Mouse (Mus musculus) liver, embryonic 14.5 days (tissue): ENCODE data around the gene Dpf3. TPM values are rescaled to one million over a fixed set of nuclear protein-coding genes. Genes with fewer than 3 reads are reported as not detected.

ENCODE experiments used
- ATAC-seq: fragments of 200-750 bp; cut with Nextera tagmentation; 2 replicates; pipeline ENCODE4 v1.8.0; 2017; ENCODE audit warnings: moderate number of reproducible peaks, mild to moderate bottlenecking, moderate library complexity; ENCODE audit not compliant: insufficient read depth
- DNase-seq, 3 experiments: peaks; one replicate each; pipeline ENCODE4 v3.0.0-alpha.2; 2012 to 2013; ENCODE audit warnings: low read depth in 3 of 3, low spot score in 3 of 3
- H3K27ac ChIP-seq: fragments of 300-500 bp; sonication (generic); 2 replicates; pipeline ENCODE4 v1.5.1; 2014; ENCODE audit warnings: moderate library complexity, mild to moderate bottlenecking, control low read depth, inconsistent platforms
- H3K27me3 ChIP-seq: fragments of 300-500 bp; sonication (generic); 2 replicates; pipeline ENCODE4 v1.6.1; 2014; ENCODE audit warnings: mild to moderate bottlenecking, low read length, moderate library complexity; ENCODE audit not compliant: control insufficient read depth, insufficient read depth
- H3K36me3 ChIP-seq: fragments of 300-500 bp; sonication (generic); replicated peaks from 2 replicates; pipeline ENCODE4 v1.6.1; 2014; ENCODE audit warnings: low read depth; ENCODE audit not compliant: control insufficient read depth, insufficient read depth
- H3K4me1 ChIP-seq, 2 experiments: fragments of 200-500 bp in 1 of 2; fragments of 300-500 bp in 1 of 2; sonication (generic) in 1 of 2; replicated peaks; 2 replicates each; pipeline ENCODE4 v1.6.1; 2012 to 2014; ENCODE audit warnings: antibody characterized with exemption in 1 of 2, inconsistent platforms in 1 of 2, low read length in 1 of 2; ENCODE audit not compliant: control insufficient read depth in 2 of 2, insufficient read depth in 2 of 2
- H3K4me2 ChIP-seq: fragments of 300-500 bp; sonication (generic); 2 replicates; pipeline ENCODE4 v1.6.1; 2014; ENCODE audit warnings: low read depth, mild to moderate bottlenecking, control low read depth, moderate library complexity
- H3K4me3 ChIP-seq, 2 experiments: fragments of 200-500 bp in 1 of 2; fragments of 300-500 bp in 1 of 2; sonication (generic) in 1 of 2; 2 replicates each; pipeline ENCODE4 v1.5.1; 2012 to 2014; ENCODE audit warnings: low read depth in 2 of 2, low read length in 2 of 2, mild to moderate bottlenecking in 2 of 2, control low read depth in 1 of 2, inconsistent platforms in 1 of 2, moderate library complexity in 1 of 2; ENCODE audit not compliant: insufficient read depth in 1 of 2
- H3K9ac ChIP-seq: fragments of 300-500 bp; sonication (generic); replicated peaks from 2 replicates; pipeline ENCODE4 v1.6.1; 2014; ENCODE audit warnings: mild to moderate bottlenecking, control low read depth, moderate library complexity
- H3K9me3 ChIP-seq: fragments of 300-500 bp; sonication (generic); 2 replicates; pipeline ENCODE4 v1.6.1; 2016; ENCODE audit warnings: low read length, mixed read lengths; ENCODE audit not compliant: control insufficient read depth
- CTCF ChIP-seq: IDR thresholded peaks from 2 replicates; pipeline ENCODE4 v1.5.1; 2016; ENCODE audit warnings: antibody characterized with exemption, low read depth, control low read depth
- EP300 ChIP-seq: IDR thresholded peaks from 2 replicates; pipeline ENCODE4 v1.6.1; 2016; ENCODE audit warnings: antibody characterized with exemption, low read depth
- WGBS: fragments of 180-500 bp; shearing (Covaris S2); extraction: QIAGEN DNeasy Blood & Tissue Kit; methylation state at CpG from one replicate; pipeline ENCODE4 v1.1.7; 2014; ENCODE audit not compliant: insufficient replicate concordance; 5-methylcytosine and 5-hydroxymethylcytosine counted together
- polyA plus RNA-seq, 2 experiments: library from polyadenylated mRNA; depleted of rRNA in 1 of 2; stranded (reverse) in 1 of 2; unstranded in 1 of 2; fragments of >200 nt; fragmentation: Nextera tagmentation in 1 of 2; extraction: Ambion mirVana in 1 of 2; gene quantifications; 2 replicates each; pipeline versions ENCODE4 v1.2.1 to v1.2.3; 2012 to 2014

Dpf3 gene
- polyA plus RNA-seq, 2 experiments, result 3.7 to 4.8 TPM

GRCm38 (mm10) chr12:83235781-83236180, 251.7 kb downstream of the Dpf3 start:
- ATAC-seq (no peak), DNase-seq (no peak)
- Histone ChIP-seq H3K9me3 (peaks cover 1% of the 10 kb centered on the region), H3K9ac (no peak overlapping the region), H3K36me3 (no peaks in the 10 kb centered on the region), H3K4me3 (no peak overlapping the region), H3K4me2 (no peak overlapping the region), H3K27ac (no peak overlapping the region), H3K27me3 (no peaks in the 10 kb centered on the region), H3K4me1 (no peaks in the 10 kb centered on the region)
- no peak for TF ChIP-seq CTCF
- TF ChIP-seq EP300, result no peak
- 76% methylated on average over 6 of the region's 6 CpGs for WGBS

- DNase-seq (no peak), ATAC-seq (no peak)
- Histone ChIP-seq H3K4me3 (no peak overlapping the region), H3K27me3 (no peaks in the 10 kb centered on the region), H3K9ac (no peak overlapping the region), H3K27ac (no peak overlapping the region), H3K4me1 (no peaks in the 10 kb centered on the region), H3K4me2 (no peak overlapping the region), H3K36me3 (no peaks in the 10 kb centered on the region), H3K9me3 (peaks cover 4% of the 10 kb centered on the region)
- TF ChIP-seq EP300, result no peak
- TF ChIP-seq CTCF, result no peak
- 55% methylated on average over 2 of the region's 2 CpGs for WGBS
These were observed 252.5 kb downstream of the Dpf3 start for GRCm38 (mm10) chr12:83234981-83235380.

- 63% methylated on average over 7 of the region's 7 CpGs for WGBS
- no peaks in the 10 kb centered on the region for H3K27me3 ChIP-seq
- no peak overlapping the region for H3K4me3 ChIP-seq
- H3K27ac ChIP-seq, result no peak overlapping the region
- H3K36me3 ChIP-seq, result no peaks in the 10 kb centered on the region
- no peak overlapping the region for H3K4me2 ChIP-seq
- H3K9ac ChIP-seq, result no peak overlapping the region
- H3K9me3 ChIP-seq, result peaks cover 4% of the 10 kb centered on the region
- no peaks in the 10 kb centered on the region for H3K4me1 ChIP-seq
- ATAC-seq (no peak), DNase-seq (no peak)
- TF ChIP-seq CTCF, result no peak
- no peak for TF ChIP-seq EP300
These were observed 253.9 kb downstream of the Dpf3 start for GRCm38 (mm10) chr12:83233651-83234050.

GRCm38 (mm10) chr12:83232916-83233315, 254.6 kb downstream of the Dpf3 start:
- Histone ChIP-seq H3K9ac (no peak overlapping the region), H3K36me3 (no peaks in the 10 kb centered on the region), H3K9me3 (peaks cover 4% of the 10 kb centered on the region), H3K4me3 (no peak overlapping the region), H3K4me2 (no peak overlapping the region), H3K4me1 (no peaks in the 10 kb centered on the region), H3K27me3 (no peaks in the 10 kb centered on the region), H3K27ac (no peak overlapping the region)
- 64% methylated on average over 5 of the region's 5 CpGs for WGBS
- ATAC-seq, result no peak
- no peak for DNase-seq
- TF ChIP-seq EP300 (no peak), CTCF (no peak)

- ATAC-seq, result no peak
- Histone ChIP-seq H3K27ac (no peak overlapping the region), H3K27me3 (no peaks in the 10 kb centered on the region), H3K4me2 (no peak overlapping the region), H3K4me1 (no peaks in the 10 kb centered on the region), H3K9ac (no peak overlapping the region), H3K4me3 (no peak overlapping the region), H3K36me3 (no peaks in the 10 kb centered on the region), H3K9me3 (peaks cover 4% of the 10 kb centered on the region)
- no peak for DNase-seq
- TF ChIP-seq CTCF (no peak), EP300 (no peak)
- WGBS, result 29% methylated on average over 4 of the region's 4 CpGs
These were observed 256.3 kb downstream of the Dpf3 start for GRCm38 (mm10) chr12:83231258-83231657.
